Mouse (Mus musculus): Measurements from ENCODE around the gene Phlda3. TPM values are rescaled to one million over a fixed set of nuclear protein-coding genes. Genes with fewer than 3 reads are reported as not detected.
A peak's percentile ranks its signal among the peaks of the same experiment; 100 is the strongest.

Phlda3 gene
- total RNA-seq (2021) = 10 to 100 TPM; 18.2 to 20.0 TPM
- long read RNA-seq, experiment 1, transcript Phlda3-201 (2 exons, 1,435 nt) = major isoform, 33 of 35 reads
- long read RNA-seq, experiment 1, partial matches to known transcripts = 0 of 35 reads
- long read RNA-seq, experiment 1, other reads (novel, unspliced or antisense) = 2 of 35 reads
- long read RNA-seq, experiment 2, transcript Phlda3-201 (2 exons, 1,435 nt) = major isoform, 14 of 14 reads
- long read RNA-seq, experiment 2, partial matches to known transcripts = 0 of 14 reads
- long read RNA-seq, experiment 2, other reads (novel, unspliced or antisense) = 0 of 14 reads

DNA sequence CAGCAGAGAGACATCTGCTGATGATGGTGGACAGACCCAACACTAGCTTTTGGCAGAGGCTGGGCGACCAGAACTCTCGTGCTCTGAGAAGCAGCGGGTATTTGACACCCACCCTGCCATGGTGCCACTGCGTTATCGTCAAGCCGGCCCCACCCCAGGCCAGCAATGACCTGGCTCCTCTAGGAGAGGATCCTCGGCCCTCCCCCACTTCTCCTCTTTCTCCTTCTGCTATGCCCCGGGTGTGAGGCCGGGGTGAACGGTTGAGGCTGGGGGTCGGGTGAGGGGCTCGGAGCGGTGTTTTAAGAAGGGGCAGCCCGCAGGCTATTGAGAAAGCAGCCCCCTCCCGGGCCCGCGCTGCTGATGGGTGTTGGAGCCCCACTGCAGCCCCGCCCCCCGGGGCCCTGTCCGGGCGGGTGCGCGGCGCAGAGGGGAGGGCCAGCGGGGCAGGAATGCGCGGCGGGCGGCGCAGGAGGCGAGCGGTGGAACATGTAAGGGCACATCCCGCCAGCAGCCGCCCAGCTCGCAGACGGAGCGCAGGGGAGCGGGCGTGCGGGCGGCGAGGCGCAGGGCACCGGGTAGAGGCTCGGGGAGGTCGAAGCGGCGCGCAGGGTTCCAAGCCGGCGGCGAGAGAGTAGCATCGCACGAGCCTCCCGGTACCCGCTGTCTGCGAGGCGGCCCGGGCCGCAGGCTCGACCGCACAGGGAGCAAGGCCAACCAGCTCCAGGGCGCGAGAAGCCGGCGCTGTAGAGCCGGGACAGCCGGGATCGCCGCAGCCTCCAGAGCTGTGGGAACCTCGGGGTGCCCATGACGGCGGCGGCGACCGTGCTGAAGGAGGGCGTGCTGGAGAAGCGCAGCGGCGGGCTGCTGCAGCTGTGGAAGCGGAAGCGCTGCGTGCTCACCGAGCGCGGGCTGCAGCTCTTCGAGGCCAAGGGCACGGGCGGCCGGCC, at the start of gene Phlda3:
Gene Phlda3 (plus strand): TSS at position 475 of the 947 bp plus-strand sequence.
- DNase-seq (ENCODE audit: extremely low spot score in 1 of 2, low spot score in 2 of 2) = peak; percentile 59 to 68
- intact Hi-C loops (cut with DNase I) = no loop called here
- H3K27ac ChIP-seq = peak within 1 kb of the TSS; percentile 91

DNA sequence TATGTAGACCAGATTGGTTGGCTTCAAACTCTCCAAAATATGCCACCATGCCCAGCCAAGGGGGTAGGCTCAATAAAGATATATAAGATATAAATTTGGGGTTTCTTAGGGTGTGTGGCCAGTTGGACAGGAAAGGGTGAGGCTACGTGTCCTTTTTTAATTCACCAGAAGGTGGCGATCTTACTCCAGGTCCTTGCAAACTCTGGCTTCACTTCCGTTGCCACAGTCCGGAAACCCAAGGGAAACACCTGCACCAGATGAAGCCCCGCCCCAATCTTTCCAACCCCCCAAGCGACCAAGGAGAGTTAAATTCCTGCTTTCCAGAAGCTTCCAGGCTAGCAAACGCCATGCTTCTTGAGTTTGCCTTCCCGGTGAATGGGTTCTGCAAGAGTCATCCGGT, 46.4 kb upstream of the Phlda3 start:
- no peak overlapping the region for H3K4me3 ChIP-seq
- peak; percentile 56 to 57 for DNase-seq (ENCODE audit: extremely low spot score in 1 of 2, low spot score in 2 of 2)
- intact Hi-C loops (cut with DNase I) = loop anchor here (1.0 to 10.0 kb wide), 3 partner anchors 34 to 225 kb away; no protein-coding TSS in a partner anchor

More for the DNA sequence above, at the start of gene Phlda3:
- H3K4me3 ChIP-seq = peak within 1 kb of the TSS; percentile 66
- no peak; the same call in 1 of the 2 replicates for TF ChIP-seq CTCF (IDR thresholded peaks at IDR 0.05)

DNA sequence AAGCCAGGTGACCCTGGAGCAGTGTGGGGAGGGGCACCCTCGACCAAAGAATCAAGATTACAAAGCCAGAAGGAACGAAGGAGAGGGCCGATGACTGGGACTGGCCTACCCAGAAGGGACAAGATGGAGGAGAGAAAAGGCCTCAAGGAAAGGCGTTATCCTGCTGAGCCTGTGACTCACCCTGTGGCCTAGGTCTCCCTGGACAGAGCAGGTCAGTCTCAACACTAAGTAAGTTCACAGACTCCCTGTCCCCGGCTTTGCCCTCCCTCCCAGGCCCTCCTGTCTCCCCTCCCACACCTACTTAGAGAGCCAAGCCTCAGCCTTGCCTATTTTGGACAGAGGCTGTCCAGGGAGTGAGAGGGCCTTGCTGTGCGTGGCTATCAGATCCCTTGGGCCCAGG, 45.9 kb upstream of the Phlda3 start, which contains the start of gene Csrp1:
Gene Csrp1 (plus strand): TSS at position 79 of the 400 bp plus-strand sequence.
- intact Hi-C loops (cut with DNase I) = loop anchor here (1.0 to 10.0 kb wide), 3 partner anchors 33 to 225 kb away; no protein-coding TSS in a partner anchor
- Histone ChIP-seq H3K27ac (no peak within 1 kb of the TSS), H3K4me3 (no peak within 1 kb of the TSS)
- no peak for DNase-seq (ENCODE audit: extremely low spot score in 1 of 2, low spot score in 2 of 2)
- no peak for TF ChIP-seq CTCF (IDR thresholded peaks at IDR 0.05)

More for the DNA sequence above, 46.4 kb upstream of the Phlda3 start:
- no peak overlapping the region for H3K27ac ChIP-seq
- TF ChIP-seq CTCF (IDR thresholded peaks at IDR 0.05) = peak; percentile 86

DNA sequence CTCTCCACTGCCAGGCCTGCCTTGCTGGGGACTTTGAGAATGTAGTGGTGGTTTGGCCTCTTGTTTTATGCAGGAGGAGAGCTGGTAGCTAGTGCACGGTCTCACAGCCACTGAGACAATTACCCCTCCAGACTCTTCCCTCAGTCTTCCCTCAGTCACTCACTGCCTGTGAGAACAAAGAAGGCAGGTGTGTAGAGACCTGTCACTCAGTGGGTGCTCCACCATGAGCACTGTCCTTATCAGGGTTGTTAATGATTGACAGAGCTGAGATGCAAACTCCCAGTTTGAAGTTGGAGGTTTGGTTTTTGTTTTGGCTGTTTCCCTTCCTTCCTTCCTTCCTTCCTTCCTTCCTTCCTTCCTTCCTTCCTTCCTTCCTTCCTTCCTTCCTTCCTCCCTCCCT, 42.9 kb upstream of the Phlda3 start:
- no peak for DNase-seq (ENCODE audit: extremely low spot score in 1 of 2, low spot score in 2 of 2)
- H3K4me3 ChIP-seq = no peak overlapping the region
- H3K27ac ChIP-seq = no peak overlapping the region
- TF ChIP-seq CTCF (IDR thresholded peaks at IDR 0.05) = no peak
- intact Hi-C loops (cut with DNase I) = no loop called here

DNA sequence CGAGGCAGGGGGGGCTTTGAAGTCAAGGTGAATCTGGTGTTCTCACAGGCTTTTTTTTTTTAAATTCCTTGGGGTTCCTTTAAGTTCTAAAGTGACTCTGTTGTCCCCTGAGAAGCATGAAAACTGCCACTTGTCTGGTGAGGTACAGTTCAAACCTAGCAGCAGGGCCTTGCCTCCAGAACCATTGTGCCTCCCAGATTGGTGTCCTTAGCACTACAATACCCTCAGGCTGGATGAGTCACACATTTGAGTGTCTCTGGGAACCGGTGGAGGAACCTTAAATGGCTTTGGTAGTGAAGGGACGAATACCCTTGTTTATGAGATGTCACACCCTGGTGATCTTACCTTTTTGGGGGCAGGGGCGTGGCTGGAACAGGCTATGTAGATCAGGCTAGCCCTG, 41.8 kb upstream of the Phlda3 start:
- Histone ChIP-seq H3K27ac (no peak overlapping the region), H3K4me3 (no peak overlapping the region)
- no peak for DNase-seq (ENCODE audit: extremely low spot score in 1 of 2, low spot score in 2 of 2)
- intact Hi-C loops (cut with DNase I) = no loop called here
- TF ChIP-seq CTCF (IDR thresholded peaks at IDR 0.05) = no peak

GRCm38 (mm10) chr1:135725324-135725723, 40.6 kb upstream of the Phlda3 start:
- no peak overlapping the region for H3K4me3 ChIP-seq
- DNase-seq (ENCODE audit: extremely low spot score in 1 of 2, low spot score in 2 of 2) = no peak
- no peak for TF ChIP-seq CTCF (IDR thresholded peaks at IDR 0.05)
- intact Hi-C loops (cut with DNase I) = no loop called here
- H3K27ac ChIP-seq = no peak overlapping the region

DNA sequence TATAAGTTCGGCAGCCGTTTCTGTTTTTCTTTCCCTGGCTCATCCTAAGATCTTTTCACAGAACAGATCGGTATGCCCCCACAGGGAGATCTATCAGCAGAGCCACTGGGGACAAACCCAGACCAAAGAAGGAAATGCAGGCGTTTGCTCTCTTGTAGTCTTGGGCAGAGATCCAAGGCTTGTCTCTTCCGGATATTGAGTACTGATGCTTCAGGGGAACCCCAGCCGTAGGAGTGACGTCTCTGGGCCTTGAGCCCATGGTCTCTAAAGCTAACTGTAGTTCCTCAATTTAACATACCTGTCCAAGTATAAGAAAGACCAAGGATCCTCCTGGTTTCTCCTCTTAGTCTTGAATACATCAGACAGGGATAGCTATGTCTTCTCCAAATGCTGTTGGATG, 40.0 kb upstream of the Phlda3 start:
- Histone ChIP-seq H3K4me3 (no peak overlapping the region), H3K27ac (no peak overlapping the region)
- intact Hi-C loops (cut with DNase I) = no loop called here
- no peak for TF ChIP-seq CTCF (IDR thresholded peaks at IDR 0.05)
- no peak for DNase-seq (ENCODE audit: extremely low spot score in 1 of 2, low spot score in 2 of 2)

GRCm38 (mm10) chr1:135728631-135729366, 37.1 kb upstream of the Phlda3 start:
- intact Hi-C loops (cut with DNase I) = no loop called here
- peak overlapping the region; percentile 87 for H3K27ac ChIP-seq

DNA sequence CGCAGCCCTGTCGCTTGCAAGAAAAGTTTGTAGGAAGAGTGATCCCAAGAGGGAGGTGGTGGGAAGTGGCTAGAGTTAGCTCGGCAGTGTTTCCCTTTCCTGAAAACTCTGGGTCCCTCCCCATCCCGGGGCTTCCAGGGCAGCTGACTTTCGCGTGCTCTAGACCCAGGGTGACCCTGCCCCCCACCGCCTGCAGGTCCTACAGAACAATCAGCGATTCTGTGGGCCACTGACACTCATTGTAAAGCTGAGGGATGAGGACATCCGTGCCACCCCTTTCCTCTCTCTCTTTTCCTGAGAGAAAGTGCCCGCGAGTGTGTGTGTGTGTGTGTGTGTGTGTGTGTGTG, 36.6 kb upstream of the Phlda3 start:
- Histone ChIP-seq H3K27ac (peak overlapping the region; percentile 87), H3K4me3 (peak overlapping the region; percentile 73)
- peak in 1 of 2 experiments; percentile 37 for DNase-seq (ENCODE audit: extremely low spot score in 1 of 2, low spot score in 2 of 2)
- no peak for TF ChIP-seq CTCF (IDR thresholded peaks at IDR 0.05)
- intact Hi-C loops (cut with DNase I) = no loop called here

More at GRCm38 (mm10) chr1:135728631-135729366, 37.1 kb upstream of the Phlda3 start:
- DNase-seq (ENCODE audit: extremely low spot score in 1 of 2, low spot score in 2 of 2) = peak; percentile 79 to 84
- no peak for TF ChIP-seq CTCF (IDR thresholded peaks at IDR 0.05)
- peak overlapping the region; percentile 73 for H3K4me3 ChIP-seq

DNA sequence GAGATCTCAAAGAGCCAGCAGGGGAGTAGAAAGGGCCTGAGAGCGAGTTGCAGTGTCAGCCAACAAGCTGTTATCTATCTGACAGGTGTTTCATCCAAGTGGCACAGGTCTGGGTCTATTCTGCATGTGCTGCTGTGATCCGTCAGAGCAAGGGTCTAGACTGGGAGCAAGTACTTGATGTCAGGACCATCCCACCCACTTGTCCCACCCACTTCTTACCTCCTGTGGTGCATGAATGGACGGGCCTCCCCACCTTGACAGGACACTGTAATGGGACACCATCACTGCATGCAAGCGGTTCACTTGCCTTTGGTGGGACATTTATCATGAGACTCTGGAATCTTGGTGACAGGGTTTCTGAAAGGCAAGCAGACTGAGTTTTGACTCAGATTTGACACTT, 36.1 kb upstream of the Phlda3 start:
- H3K4me3 ChIP-seq = peak overlapping the region; percentile 73
- no peak for TF ChIP-seq CTCF (IDR thresholded peaks at IDR 0.05)
- intact Hi-C loops (cut with DNase I) = loop anchor here (2.0 kb wide), 1 partner anchor 17 kb away; no protein-coding TSS in a partner anchor
- no peak for DNase-seq (ENCODE audit: extremely low spot score in 1 of 2, low spot score in 2 of 2)
- H3K27ac ChIP-seq = peak overlapping the region; percentile 87

GRCm38 (mm10) chr1:135730296-135730695, 35.6 kb upstream of the Phlda3 start:
- peak overlapping the region; percentile 73 for H3K4me3 ChIP-seq
- intact Hi-C loops (cut with DNase I) = loop anchor here (2.0 kb wide), 1 partner anchor 17 kb away; no protein-coding TSS in a partner anchor
- TF ChIP-seq CTCF (IDR thresholded peaks at IDR 0.05) = no peak
- peak overlapping the region; percentile 70; the same call in 1 of the 2 replicates for H3K27ac ChIP-seq
- DNase-seq (ENCODE audit: extremely low spot score in 1 of 2, low spot score in 2 of 2) = no peak

Data from left cerebral cortex, adult 2 months (tissue).